Mouse (Mus musculus): Measurements from ENCODE around the gene Tarm1.

DNA sequence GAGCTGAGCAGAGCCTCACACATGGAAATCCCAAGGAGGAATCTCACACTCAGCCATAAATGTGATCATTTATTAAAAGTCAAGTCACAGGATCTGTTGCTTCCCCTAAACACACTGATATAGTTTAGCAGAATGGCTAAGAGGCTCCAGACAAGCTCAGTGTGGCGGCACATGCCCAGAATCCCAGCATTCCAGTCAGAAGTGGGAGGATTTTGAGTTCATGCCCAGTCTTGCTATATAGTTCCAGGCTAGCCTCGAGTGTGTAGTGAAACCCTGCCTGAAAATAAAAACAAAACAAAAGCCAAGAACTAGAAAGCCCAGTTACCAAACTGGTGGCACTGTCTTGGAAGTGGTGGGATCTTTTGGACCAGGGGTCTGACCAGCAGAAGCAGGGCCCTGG is 33.8 kb downstream of the Tarm1 start:
- no peak for TF ChIP-seq CTCF (IDR thresholded peaks at IDR 0.05; ENCODE audit: low read depth)
- TF ChIP-seq EP300 (optimal IDR thresholded peaks at IDR 0.05), result no peak

Measured in stomach, postnatal 0 days (tissue).